Mouse (Mus musculus) cerebellum, adult (tissue): ENCODE measurements around the gene Gng2.
"Not testable (repeated sequence)": the region's sequence is repeated elsewhere in the genome, so short reads cannot be mapped to it uniquely, and the experiment has no call there.

Experiments
- ATAC-seq: cut with Nextera tagmentation; 2 replicates; pipeline ENCODE4 v1.9.2; 2017; ENCODE audit warnings: mild to moderate bottlenecking, moderate library complexity, mixed read lengths; ENCODE audit not compliant: insufficient number of reproducible peaks, low FRiP score, low TSS enrichment

Gng2 gene

GRCm38 (mm10) chr14:19867286-19867935 is 110.0 kb downstream of the Gng2 start:
- ATAC-seq: no peak

GRCm38 (mm10) chr14:19865121-19865520 is 112.3 kb downstream of the Gng2 start:
- not testable (repeated sequence) for ATAC-seq

- no peak for ATAC-seq
Observed at GRCm38 (mm10) chr14:19861311-19862080, 115.9 kb downstream of the Gng2 start.

- ATAC-seq: no peak
Observed at GRCm38 (mm10) chr14:19860281-19860680, 117.1 kb downstream of the Gng2 start.

GRCm38 (mm10) chr14:19858808-19859776 is 118.3 kb downstream of the Gng2 start:
- peak; percentile 72 for ATAC-seq

- ATAC-seq: no peak
Observed at GRCm38 (mm10) chr14:19858279-19858678, 119.1 kb downstream of the Gng2 start.

GRCm38 (mm10) chr14:19853471-19853870 is 124.0 kb downstream of the Gng2 start:
- no peak for ATAC-seq

- ATAC-seq: peak; percentile 79
Observed at GRCm38 (mm10) chr14:19839600-19840332, 137.7 kb downstream of the Gng2 start.

- no peak for ATAC-seq
Observed at GRCm38 (mm10) chr14:19836289-19836688, 141.1 kb downstream of the Gng2 start.

GRCm38 (mm10) chr14:19825481-19825880 is 151.9 kb downstream of the Gng2 start:
- ATAC-seq: no peak

GRCm38 (mm10) chr14:19823321-19824142 is 153.9 kb downstream of the Gng2 start, which contains the start of gene Rtraf:
Gene Rtraf (minus strand): TSS chr14:19823824.
- ATAC-seq: peak; percentile 98
